Mouse (Mus musculus): ENCODE results near the gene Npas3.

Gene Npas3

DNA sequence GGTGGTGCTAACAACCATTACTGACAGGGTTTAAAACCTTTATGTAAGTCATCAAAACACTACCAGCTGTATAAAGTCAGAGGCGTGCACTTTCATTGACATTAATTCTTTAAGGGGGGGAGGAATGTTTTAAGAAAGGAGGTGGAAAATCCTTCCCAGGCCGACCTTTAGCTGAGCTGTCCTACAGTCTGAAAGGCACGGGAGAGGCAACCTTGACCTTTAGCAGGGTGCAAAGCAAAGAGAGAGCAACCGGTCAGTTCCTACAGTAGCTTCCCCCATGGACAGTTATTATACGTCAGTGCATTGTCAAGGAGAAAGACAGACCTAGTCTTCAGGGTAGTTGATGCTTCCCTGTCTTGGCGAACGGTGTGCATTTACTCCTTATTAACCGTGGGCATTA lies 756.1 kb downstream of the Npas3 start:
- no peak for DNase-seq

DNA sequence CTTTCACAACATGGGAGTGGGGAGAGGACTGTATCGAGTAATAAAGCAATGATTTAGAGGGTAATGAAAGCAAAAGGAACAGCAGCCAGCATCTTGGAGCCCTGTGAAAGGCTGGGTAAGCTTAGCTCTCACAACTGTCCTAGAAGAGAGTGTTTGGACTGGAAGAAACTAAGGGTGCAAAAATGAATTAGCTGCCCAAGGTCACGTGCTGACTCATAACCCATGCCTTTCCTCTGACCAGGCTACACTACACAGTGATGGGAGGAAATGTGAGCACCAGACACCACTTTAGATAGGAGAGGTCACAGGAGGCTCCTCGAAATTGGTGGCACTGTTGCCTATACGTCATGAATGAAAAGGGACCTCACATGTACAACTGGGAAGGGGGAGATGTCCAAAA lies 757.1 kb downstream of the Npas3 start:
- DNase-seq, result no peak

DNA sequence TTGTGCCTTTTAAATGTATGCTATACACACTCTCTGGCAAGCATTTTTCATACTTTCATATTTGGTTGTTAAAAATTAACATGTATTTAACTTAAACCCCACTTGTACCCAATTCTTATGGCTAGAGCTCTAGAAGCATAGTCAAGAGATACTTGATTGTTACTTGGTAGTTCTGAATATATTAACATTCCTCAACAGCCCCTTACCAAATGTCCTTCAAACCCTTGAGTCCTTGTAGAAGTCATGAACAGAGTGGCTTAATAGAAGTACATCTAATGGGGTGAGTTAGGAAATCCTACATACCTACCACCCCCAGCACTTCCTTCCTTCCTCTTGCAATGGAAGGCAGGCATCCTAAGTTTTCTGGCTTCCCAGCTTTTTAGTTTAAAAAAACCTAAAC lies 766.8 kb downstream of the Npas3 start:
- DNase-seq, result no peak

DNA sequence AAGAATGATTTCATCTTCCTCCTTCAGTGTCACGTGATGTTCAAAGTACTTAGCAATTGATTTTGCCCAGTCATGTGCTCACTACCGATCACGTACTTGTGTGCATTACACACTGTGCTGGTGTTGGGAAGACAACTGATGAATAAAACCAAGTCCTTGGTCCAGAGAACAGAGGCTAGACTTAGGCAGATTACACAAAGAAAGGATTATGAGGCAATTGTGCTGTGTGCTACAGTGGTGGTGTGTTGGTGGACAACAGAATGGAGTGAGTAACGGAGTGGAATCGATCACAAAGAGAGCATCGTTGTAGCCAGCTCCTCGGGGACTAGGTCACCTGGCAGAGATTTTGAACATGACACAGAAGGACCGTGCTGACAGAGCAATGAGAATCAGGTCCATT lies 769.5 kb downstream of the Npas3 start:
- DNase-seq, result no peak

DNA sequence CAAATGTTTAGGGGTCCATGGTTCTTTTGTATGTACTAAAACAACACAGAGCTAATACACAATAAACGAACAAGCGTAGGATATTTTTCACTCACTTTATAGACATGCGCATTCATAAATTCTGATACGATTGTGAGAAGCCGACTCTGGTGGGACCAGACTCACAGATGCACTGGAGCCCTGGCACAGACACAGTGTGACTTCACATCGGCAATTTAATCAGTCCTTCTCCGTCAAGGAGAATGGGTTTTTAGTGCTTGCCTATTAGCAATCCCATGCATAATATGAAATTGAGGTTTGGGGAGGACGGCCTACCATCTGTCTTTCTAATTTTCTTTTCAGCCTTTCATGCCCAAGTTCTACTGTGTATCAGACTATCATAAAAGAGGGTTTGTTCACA lies 771.5 kb downstream of the Npas3 start:
- DNase-seq, result no peak

DNA sequence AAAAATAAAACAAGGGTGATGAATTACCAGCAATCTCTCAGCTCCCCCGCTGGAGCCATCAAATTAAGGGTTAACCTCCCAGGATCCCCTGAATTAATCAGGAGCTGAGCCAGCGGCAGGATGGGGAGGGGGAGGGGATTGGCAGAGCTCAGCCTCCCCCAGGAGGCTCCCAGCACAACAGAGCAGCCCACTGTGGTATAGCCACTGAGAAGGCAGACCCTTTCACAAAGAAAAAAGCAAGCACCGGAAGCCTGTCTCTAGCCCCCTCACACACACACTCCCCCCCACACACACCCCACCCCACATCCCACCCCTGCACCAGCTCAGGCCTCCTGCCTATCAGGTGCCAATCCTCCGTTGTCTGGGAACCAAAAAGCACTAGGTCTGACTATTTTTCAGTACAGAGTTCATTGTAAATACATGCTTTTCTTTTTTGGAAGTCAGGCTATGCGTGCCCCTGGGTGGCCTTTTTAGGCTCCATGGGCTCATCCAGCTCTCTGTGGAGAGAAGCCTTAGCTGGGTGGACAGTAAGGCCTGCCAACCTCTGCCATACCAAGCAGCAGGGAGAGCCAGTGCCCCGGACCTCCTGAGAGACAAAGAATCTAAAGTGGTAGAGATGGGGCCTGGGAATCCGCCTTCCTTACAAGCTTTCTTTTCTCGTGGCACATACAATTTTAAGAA lies 786.3 kb downstream of the Npas3 start:
- no peak for DNase-seq

DNA sequence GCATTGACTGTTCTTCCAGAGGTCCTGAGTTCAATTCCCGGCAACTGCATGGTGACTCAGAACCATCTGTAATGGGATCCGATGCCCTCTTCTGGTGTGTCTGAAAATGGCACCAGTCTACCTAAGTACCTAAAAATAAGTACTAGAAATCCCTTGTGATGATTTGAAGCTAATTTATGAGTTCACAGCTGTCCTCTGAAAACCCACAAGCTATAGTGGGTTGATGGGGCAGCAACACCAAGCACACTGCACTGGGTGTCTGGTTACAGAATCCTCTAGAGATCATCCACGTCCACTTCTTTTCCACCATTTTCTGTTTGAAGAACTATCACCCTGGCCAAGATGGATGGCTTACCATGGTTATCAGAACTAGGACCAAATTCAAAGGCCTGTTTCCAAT lies 789.1 kb downstream of the Npas3 start:
- DNase-seq, result no peak

DNA sequence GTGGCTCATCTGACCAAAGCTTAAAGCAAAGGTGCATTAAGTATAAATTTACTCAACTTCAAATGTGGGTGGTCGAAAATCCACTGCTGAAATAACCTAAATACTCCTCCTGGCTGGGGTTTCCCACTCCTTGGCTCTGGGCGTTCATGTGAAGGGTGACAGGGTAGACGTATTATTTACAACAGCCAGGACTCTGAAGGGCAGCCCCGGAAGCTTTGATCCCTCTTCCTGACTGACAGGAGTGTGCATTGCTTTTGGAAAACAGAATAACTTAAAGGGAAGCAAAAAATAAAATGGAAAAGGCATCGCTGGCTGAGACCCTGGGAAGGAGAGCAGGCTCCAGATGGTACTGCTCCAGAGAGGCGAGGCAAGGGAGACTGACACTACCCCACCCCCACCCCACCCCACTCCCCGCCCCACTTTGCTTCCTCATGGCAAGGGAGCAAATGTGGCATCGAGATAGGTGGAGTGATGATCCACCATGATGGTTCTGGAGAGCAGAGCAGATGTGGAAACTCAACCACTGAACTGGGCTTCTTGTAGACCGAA lies 794.6 kb downstream of the Npas3 start:
- no peak for DNase-seq

DNA sequence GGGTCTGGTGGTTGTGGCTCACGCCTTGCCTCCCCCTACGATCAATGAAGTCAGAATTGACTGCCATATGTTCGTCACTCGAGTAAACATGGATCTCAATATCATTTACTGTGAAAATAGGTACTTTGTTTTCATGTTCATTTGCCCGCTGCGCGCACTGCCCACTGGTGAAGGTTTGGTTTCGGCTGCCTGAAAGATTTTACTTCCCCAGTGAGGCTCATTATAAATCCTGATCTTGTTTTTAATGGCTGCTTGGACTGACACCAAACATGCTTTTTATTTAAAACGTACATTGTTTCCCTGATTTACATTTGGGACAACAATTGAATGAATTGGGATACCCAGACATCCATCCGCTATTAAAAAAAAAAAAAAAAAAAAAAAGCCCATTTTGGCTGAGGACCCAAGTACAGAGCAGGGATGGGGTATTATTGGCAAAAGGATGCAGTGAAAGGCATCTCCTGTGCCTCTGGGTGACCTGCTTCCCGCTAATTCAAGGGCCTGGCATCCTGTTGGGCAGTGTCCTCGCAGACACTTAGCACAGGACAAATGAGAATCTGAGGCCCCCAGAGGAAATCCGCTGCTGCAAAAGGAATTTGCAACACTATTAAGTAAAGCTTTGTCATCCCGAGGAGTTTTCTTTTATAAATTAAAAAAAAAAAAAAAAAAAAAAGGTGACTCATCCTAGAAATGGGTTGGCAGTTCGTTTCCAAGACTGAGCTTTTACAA lies 796.3 kb downstream of the Npas3 start:
- no peak for DNase-seq

DNA sequence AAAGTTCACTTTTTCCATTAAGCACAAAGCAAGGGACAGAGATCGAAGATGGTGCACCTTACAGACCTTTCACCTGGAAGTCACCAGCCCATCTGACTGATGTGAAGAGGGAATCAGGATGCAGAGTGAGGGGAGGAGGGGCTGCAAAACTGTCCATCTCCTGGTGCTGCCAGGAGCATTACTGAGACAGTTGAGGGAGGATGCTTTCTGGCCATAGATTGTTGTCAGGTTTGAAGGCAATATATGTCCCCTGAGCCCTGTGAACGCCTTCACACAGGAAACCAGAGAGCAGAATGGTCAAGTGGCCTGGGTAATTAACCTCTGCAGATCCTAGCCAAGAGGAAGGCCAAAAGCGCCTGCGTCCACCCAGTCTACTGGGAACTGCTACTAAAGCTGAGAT lies 796.9 kb downstream of the Npas3 start:
- no peak for DNase-seq

DNA sequence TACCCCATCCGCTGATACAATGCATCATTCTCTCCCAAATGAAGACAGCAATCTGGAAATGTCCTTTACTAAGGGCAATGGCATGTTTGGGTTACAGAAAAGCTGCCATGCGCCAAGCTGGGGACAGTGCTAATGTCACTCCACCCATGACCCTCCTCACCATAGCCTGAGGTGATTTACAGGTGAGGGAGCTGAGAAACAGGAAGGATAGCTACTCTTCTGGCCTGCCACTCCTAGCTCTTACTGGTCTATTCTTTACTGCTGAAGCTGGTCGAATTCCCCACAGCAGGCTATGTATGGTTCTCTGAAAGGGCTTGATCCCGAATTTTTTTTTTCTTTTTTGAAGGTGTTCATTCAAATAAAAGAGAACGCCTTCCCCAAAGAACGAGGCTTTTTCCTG lies 798.3 kb downstream of the Npas3 start:
- DNase-seq, result no peak

DNA sequence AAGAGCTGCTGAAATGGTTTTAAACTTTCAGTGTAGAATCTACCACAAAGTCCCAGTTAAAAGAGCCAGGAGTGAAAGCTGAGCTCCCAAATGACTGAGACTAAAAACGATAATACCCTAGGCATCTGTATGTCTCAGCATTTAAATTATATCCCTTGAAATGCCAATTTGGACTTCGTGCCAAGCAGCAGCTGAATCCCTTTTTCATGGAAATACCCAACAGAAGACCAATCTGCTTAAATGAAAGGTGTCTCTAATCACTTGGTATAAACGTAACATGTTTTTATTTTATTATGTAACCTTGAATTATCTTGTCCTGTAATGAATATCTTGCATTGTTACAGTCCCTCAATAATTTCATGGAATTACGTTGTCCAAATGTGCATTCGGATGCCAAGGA lies 799.6 kb downstream of the Npas3 start:
- no peak for DNase-seq

DNA sequence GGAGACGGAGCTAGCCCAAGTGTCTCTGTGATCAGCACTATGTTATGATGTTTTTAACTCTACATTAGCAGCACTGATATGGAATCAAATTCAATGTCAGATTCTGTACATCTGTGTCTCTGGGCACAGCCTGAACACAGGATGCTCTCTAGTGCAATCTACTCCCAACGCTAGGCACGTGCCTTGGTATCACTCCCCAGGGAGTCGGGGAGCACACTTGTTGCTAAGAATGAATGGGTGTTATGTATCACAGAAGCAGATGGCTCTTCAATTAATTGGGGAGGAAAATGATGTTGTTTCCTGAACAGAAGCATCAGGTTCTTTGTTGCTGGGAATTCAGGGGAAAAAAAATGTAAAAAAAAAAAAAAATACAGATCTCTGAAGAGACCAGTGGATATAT lies 801.4 kb downstream of the Npas3 start:
- no peak for DNase-seq

DNA sequence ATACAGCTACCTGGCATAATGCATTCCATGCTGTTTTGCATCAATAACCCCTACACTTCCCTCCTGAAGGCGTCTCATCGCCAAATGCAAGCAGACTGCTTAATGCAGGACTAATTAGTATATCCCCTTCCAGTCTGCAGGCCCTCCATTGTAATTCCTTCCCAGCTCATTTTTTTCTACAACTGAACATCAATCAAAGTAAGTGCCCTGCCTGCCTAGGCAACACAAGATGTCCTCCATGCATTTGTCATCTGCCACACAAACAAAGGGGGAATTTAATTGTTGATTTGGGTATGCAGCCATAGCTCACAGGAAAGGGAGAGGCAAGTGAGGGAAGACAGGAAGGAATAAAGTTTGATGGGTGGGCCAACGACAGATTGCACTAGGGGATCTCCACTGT lies 804.5 kb downstream of the Npas3 start:
- no peak for DNase-seq

DNA sequence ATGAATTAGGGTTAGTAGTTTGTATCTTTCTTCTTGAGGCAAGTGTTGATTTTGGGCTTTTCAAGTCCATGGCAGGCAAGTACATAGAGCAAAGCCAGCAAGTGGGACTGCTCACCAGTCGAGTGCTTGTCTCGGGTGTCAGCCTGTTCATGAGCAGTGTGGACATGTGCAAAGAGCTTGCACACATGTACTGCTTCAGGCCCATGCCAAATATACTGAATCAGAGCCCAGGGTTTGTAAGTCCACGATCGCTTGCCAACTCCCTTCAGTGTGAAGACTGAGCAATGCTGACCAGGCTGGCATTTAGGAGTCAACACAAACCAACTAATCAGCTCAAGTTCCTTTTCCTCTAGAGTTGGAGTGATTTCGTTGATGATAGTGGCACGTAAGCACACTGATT lies 805.1 kb downstream of the Npas3 start:
- DNase-seq, result no peak

DNA sequence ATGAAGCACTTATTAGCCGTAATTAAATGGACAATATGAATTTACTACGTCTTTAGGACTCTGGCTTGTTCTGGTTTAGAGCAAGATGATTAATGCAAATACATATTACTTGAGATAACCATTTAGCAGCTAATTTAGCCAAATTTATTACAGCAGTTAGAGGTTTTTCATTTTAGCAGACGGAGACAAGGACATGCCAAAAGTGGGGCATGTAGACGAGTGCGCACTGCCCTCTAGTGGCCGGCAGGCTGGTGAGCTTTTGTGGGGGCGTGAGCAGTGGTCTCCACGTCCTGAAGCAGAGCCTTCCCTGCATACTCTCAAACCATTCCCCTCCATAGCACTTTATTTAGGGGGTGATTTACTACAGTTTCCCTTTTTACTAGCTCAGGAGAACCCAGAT lies 812.3 kb downstream of the Npas3 start:
- peak in 1 of 2 experiments; percentile 41 for DNase-seq

DNA sequence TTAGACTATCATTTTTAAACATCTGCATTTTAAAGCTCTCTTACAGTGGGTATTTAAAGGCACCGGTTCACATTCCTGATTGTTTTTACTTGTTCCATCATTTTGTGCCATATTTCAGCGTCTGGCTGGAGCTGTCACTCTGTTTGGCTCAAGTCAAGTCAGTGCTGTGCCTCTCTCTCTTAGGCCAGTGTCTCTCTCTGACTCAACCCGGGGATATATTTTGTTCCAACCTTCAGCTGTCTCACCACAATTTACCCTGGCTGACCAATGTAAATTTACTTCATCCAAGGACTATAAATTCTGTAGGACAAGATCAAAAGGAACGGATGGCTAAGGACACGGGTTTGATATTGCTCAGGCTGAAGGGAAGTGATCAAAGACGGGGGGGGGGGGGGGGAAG lies 812.7 kb downstream of the Npas3 start:
- no peak for DNase-seq

DNA sequence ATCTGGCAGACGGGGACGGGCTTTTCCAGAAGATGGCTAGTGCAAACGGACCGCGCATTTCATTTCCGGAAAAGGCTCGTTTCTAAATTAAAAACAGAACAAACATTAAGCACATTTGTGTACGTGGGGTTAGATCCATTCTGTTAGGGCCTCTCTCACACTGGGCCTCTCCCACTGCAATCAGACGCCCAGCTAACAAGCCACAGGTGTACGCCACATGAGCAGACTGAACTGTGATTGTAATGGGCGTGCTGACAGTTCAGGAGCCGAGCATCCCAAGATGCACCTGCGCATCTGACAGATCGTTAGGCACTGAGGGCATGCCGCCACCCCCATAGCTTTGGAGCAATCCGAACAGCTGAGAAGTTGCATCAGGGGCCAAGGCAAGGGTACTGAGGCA lies 816.5 kb downstream of the Npas3 start:
- no peak for DNase-seq

DNA sequence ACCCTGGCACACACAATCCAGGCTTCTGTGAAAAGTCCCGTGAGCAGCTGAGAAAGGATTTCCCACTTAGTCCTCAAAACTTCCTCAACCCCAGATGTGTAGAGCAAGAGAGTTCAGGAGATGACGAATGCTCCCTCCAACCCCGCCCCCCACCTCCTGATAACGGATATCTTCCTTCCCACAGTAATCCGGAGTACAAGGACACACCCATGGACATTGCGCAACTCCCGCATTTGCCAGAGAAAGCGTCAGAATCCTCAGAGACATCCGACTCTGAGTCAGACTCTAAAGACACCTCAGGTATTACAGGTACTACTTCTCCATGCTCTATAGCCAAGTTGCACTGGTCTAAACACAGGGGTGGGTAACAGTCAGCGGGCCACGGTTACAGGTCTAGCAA lies 817.1 kb downstream of the Npas3 start:
- no peak for DNase-seq

DNA sequence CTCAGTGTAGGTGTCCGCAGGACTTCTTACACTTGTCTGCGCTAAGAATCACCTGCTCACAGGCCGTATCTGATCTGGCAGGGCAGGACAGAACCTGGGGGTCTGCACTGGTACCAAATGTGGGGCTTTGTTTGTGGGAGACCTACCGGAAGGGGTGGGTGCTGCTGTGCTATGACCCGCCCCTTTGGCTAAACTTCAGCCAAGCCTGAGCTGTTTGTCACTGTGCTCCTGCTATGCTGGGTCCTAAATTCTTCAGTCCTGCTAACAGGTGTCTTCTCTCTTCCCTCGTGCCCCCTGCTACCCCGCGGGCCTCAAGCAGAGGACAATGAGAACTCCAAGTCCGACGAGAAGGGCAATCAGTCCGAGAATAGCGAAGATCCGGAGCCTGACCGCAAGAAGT lies 818.9 kb downstream of the Npas3 start:
- DNase-seq, result no peak

DNA sequence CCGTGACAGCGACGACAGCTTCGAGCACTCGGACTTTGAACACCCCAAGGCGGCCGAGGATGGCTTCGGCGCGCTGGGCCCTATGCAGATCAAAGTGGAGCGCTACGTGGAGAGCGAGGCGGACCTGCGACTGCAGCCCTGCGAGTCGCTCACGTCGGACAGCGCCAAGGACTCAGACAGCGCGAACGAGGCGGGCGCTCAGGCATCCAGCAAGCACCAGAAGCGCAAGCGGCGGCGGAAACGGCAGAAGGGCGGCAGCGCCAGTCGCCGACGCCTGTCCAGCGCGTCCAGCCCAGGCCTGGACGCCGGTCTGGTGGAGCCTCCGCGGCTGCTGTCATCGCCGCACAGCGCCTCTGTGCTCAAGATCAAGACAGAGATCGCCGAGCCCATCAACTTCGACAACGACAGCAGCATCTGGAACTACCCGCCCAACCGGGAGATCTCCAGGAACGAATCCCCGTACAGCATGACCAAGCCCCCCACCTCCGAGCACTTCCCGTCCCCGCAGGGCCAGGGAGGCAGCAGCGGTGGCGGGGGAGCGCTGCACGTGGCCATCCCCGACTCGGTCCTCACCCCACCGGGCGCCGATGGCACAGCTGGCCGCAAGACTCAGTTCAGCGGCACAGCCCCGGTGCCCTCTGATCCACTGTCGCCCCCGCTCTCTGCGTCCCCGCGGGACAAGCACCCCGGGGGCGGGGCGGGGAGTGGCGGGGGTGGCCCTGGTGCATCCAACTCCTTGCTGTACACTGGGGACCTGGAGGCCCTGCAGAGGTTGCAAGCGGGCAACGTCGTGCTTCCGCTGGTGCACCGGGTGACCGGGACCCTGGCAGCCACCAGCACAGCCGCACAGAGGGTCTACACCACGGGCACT lies 819.6 kb downstream of the Npas3 start:
- peak in 1 of 2 experiments; percentile 3 for DNase-seq

DNA sequence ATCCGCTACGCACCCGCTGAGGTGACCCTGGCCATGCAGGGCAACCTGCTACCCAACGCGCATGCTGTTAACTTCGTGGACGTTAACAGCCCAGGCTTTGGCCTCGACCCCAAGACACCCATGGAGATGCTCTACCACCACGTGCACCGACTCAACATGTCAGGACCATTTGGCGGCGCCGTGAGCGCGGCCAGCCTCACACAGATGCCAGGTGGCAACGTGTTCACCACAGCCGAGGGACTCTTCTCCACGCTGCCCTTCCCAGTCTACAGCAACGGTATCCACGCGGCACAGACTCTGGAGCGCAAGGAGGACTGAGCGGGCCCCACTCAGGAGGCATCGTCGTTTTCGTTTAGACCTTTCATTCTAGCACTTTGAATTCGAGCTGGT lies 820.3 kb downstream of the Npas3 start:
- no peak for DNase-seq

DNA sequence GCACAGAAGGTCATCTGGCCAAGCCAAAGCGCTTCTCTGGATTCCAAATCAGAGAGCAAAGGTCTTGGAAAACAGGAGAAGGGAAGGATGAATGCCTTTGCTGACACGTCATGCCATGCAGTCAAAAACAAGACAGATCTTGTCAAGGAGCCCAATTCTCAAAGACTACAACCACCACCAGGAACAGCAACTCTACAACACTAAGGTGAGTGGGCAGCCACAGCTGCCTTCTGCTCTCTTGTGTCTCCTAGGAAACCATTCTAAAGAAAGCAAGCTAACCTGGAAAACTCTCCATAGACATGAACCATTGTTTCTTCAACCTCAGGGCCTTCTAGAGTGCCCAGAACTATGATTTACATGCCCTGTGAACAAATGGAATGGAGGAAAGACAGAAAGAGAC lies 825.5 kb downstream of the Npas3 start:
- no peak for DNase-seq

DNA sequence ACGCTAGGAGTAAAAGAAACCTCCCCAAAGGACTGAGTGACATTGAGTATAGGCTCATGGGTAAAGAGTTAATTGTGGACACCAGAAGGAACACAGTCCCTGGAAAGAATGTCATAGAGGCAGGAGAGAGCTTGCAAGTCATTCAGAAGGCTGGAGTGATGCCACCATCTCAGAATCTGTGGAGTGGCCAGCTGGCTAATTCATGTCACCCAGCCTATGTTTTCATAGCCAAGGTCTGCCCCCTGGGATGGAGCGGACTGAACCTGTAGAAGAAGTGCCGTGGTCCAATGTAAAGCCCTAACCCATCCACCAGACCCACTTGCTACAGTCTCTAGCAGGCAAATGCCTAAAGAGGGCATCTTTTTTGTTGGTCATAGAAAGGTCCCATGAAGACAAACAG lies 832.5 kb downstream of the Npas3 start:
- DNase-seq, result no peak
